Mouse (Mus musculus): ENCODE measurements around the gene Efcab7. TPM values are rescaled to one million over a fixed set of nuclear protein-coding genes. Genes with fewer than 3 reads are reported as not detected.

The Efcab7 gene
- polyA plus RNA-seq, 1 experiment = 12.1 TPM

DNA sequence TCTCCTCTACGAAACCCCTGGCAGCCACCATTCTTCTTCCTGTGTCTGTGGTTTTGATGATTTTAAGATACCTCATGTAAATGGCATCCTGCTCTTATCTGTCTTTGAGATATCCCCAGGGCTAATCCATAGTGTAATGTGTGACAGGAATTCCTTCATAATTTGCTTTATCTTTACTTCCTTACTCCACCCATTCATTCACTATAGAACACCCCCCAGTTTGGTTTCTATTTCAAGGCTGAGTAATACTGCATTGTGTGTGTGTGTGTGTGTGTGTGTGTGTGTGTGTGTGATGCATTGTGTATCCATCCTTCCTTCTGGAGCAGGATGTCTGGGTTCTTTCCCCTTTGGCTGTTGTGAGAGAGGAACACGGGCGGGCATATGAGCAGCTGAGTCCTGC, 130.3 kb downstream of the Efcab7 start:
- Histone ChIP-seq H3K27ac (ENCODE audit: insufficient read depth, low read length) (no peak overlapping the region), H3K36me3 (ENCODE audit: control insufficient read depth, insufficient read depth, low read length, poor library complexity, severe bottlenecking) (no peaks in the 10 kb centered on the region), H3K9ac (ENCODE audit: low read depth, poor library complexity, severe bottlenecking) (no peak overlapping the region), H3K4me1 (ENCODE audit: control insufficient read depth, insufficient read depth, low read length) (no peaks in the 10 kb centered on the region), H3K9me3 (replicated peaks; ENCODE audit: control insufficient read depth, insufficient read depth, low read length, poor library complexity, severe bottlenecking) (no peaks in the 10 kb centered on the region), H3K4me3 (ENCODE audit: low read depth, low read length) (no peak overlapping the region), H3K27me3 (ENCODE audit: control insufficient read depth, insufficient read depth, low read length, poor library complexity, severe bottlenecking) (no peaks in the 10 kb centered on the region)
- TF ChIP-seq CTCF (IDR thresholded peaks at IDR 0.05; ENCODE audit: low read depth, low read length) = no peak
- no peak for TF ChIP-seq POLR2A (IDR thresholded peaks at IDR 0.05; ENCODE audit: insufficient read depth, low read length)
- no peak for TF ChIP-seq EP300 (IDR thresholded peaks at IDR 0.05; ENCODE audit: insufficient read depth, low read depth, low read length)

Other genes with a start within 250 kb of the Efcab7 start
- gene Foxd3, start 172.9 kb upstream of the Efcab7 start, polyA plus RNA-seq (2011; ENCODE audit: insufficient read depth, insufficient read length, low read depth, missing spikeins) = 1.3 and 2.4 TPM in 2 replicates
- 49.4 and 49.5 TPM in 2 replicates for gene Alg6, start 113.5 kb upstream of the Efcab7 start, polyA plus RNA-seq (2011; ENCODE audit: insufficient read depth, insufficient read length, low read depth, missing spikeins)
- 36.2 and 39.0 TPM in 2 replicates for gene Pgm1, start 100.2 kb downstream of the Efcab7 start, polyA plus RNA-seq (2011; ENCODE audit: insufficient read depth, insufficient read length, low read depth, missing spikeins)
- gene Itgb3bp, start 100.6 kb downstream of the Efcab7 start, polyA plus RNA-seq (2011; ENCODE audit: insufficient read depth, insufficient read length, low read depth, missing spikeins) = 17.0 and 17.8 TPM in 2 replicates

All from ES-Bruce4 (cell line).